ENCODE assay signal across 12 mouse cellular contexts in the genomic region with DNA sequence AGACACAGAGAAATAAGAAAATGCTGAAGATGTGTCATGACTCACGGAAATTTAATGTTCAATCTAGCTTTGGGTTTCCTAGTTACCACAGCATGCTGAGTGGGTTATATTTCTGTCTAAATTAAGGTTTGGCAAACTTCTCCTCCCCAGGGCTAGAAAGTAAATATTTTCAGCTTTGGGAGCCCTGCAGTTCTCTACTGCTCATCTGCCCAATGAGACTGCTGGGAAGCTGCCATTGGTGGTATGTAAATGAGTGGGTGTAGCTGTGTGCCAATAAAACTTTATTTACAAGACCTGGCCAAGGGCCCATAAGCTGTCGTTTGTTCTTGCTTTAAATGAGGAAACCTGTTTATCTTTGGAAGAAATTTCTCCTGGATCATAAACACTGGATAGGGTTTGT.
DNase-seq lines count a peak whose midpoint lies in the region; TF ChIP-seq lines count a peak whose summit lies in the region.
"Had no signal": no experiment of that assay in that cellular context is flagged by ENCODE, and none has a peak within 500 bp of the region (broad histone marks: within the 10 kb centered on the region; RNA-seq: fewer than 3 reads in every experiment).

No protein-coding gene starts in this region.

- in situ Hi-C loops in CH12.LX (cut with MboI; ENCODE audit: low pct_ligation_motif_present, low pct_unique_long_range_greater_than_20kb, low sequenced_read_pairs) = no loop called here

- no peaks in the 10 kb centered on the region for H3K27me3 ChIP-seq in CH12.LX (replicated peaks)
- H3K27me3 ChIP-seq: forebrain, embryonic 15.5 days had no signal

- peaks cover 53 to 98% of the 10 kb centered on the region in 2 experiments for H3K36me3 ChIP-seq in CH12.LX (replicated peaks in 1 of 2; ENCODE audit: control insufficient read depth in 1 of 2, insufficient read depth in 1 of 2, low read length in 1 of 2)
- H3K36me3 ChIP-seq: forebrain, embryonic 15.5 days had no signal

- TF ChIP-seq CTCF in gastrocnemius, adult 2 months (IDR thresholded peaks at IDR 0.05) = no peak
- no peak for TF ChIP-seq CTCF in CH12.LX (conservative IDR thresholded peaks at IDR 0.05 in 1 of 2, IDR thresholded peaks at IDR 0.05 in 1 of 2; ENCODE audit: low read depth in 2 of 2, low read length in 2 of 2)

- H3K4me1 ChIP-seq in CH12.LX (ENCODE audit: control insufficient read depth in 1 of 2, insufficient read depth in 2 of 2) = peaks cover 17 to 96% of the 10 kb centered on the region in 2 experiments

- dilution Hi-C loops in CH12.LX (cut with MboI; ENCODE audit: extremely low pct_ligation_motif_present, extremely low pct_unique_long_range_greater_than_20kb, low sequenced_read_pairs) = no loop called here

- H3K9ac ChIP-seq in CH12.LX (ENCODE audit: insufficient read depth, low read depth) = no peak overlapping the region
- H3K9ac ChIP-seq: forebrain, embryonic 15.5 days; liver, embryonic 14.5 days had no signal

- intact Hi-C loops in gastrocnemius, adult 2 months (cut with DNase I) = no loop called here
- intact Hi-C loops in heart, postnatal 10 days (cut with DNase I) = no loop called here

- H3K9me3 ChIP-seq in CH12.LX (replicated peaks; ENCODE audit: low read length) = no peaks in the 10 kb centered on the region
- H3K9me3 ChIP-seq: forebrain, embryonic 15.5 days had no signal

- TF ChIP-seq EP300 in CH12.LX (IDR thresholded peaks at IDR 0.05; ENCODE audit: low read length) = no peak

- H3K4me3 ChIP-seq in gastrocnemius, adult 2 months = no peak overlapping the region
- no peak overlapping the region for H3K4me3 ChIP-seq in CH12.LX (replicated peaks in 1 of 3; ENCODE audit: low read depth in 2 of 3, low read length in 2 of 3, poor library complexity in 1 of 3)
- H3K4me3 ChIP-seq: forebrain, embryonic 15.5 days had no signal

- peak; percentile 50 for DNase-seq in gastrocnemius, adult 2 months
- DNase-seq in gastrocnemius, postnatal 10 days = no peak
- DNase-seq in CH12.LX (ENCODE audit: extremely low read depth) = no peak
- peak; percentile 30 for DNase-seq in brain, embryonic 18.5 days (ENCODE audit: low read depth, low spot score)
- peak; percentile 40 to 42 for DNase-seq in right cerebral cortex, adult 2 months (ENCODE audit: low spot score in 2 of 2)
- no peak for DNase-seq in adrenal gland, postnatal 10 days
- no peak for DNase-seq in heart, postnatal 10 days
- DNase-seq: cerebellum, adult 8-10 months; kidney, postnatal 36 days; thymus, postnatal 14 days had no signal

- no peak for TF ChIP-seq POLR2A in CH12.LX (IDR thresholded peaks at IDR 0.05; ENCODE audit: low read depth, low read length)

- H3K4me2 ChIP-seq in CH12.LX (ENCODE audit: insufficient read depth, low read depth, poor library complexity, severe bottlenecking) = no peak overlapping the region
- H3K4me2 ChIP-seq: forebrain, embryonic 15.5 days had no signal

- no peak for TF ChIP-seq RAD21 in CH12.LX (IDR thresholded peaks at IDR 0.05; ENCODE audit: low read depth, low read length)

- H3K79me2 ChIP-seq in CH12.LX (replicated peaks; ENCODE audit: control insufficient read depth, extremely low read depth, insufficient read depth, poor library complexity, severe bottlenecking) = peaks cover 100% of the 10 kb centered on the region

- H3K27ac ChIP-seq in gastrocnemius, adult 2 months = peak overlapping the region; percentile 49
- H3K27ac ChIP-seq in CH12.LX (ENCODE audit: insufficient read depth, low read depth) = no peak overlapping the region
- H3K27ac ChIP-seq: forebrain, embryonic 15.5 days; liver, embryonic 14.5 days had no signal

TF ChIP-seq in CH12.LX, 34 proteins besides CTCF, POLR2A, EP300 and RAD21:
- no peak for TF ChIP-seq ZNF384 (IDR thresholded peaks at IDR 0.05; ENCODE audit: low read depth, low read length)
- TF ChIP-seq POLR2AphosphoS2 (IDR thresholded peaks at IDR 0.05; ENCODE audit: low read depth, low read length) = 0 out of 2 replicates have a peak, but pooled peaks have one; percentile 7

Comparison
In these comparisons a context has a peak if more than half of its experiments do, and no peak if none do; other contexts are left out.
1. DNase-seq: peak in gastrocnemius, adult 2 months (single experiment), brain, embryonic 18.5 days (single experiment) and right cerebral cortex, adult 2 months (2 of 2); none in gastrocnemius, postnatal 10 days (single experiment), CH12.LX (single experiment), adrenal gland, postnatal 10 days (single experiment) and heart, postnatal 10 days (0 of 2).